Mouse (Mus musculus) bone marrow, adult 2 months (tissue): ENCODE data around the gene Osbpl9.

Source experiments
- CTCF ChIP-seq: fragments of 200-500 bp; IDR thresholded peaks from 2 replicates; pipeline ENCODE4 v1.5.1; 2011; ENCODE audit warnings: low read length, control low read depth; ENCODE audit not compliant: control insufficient read depth, insufficient read depth
- POLR2A ChIP-seq: fragments of 200-500 bp; IDR thresholded peaks from 2 replicates; pipeline ENCODE4 v1.6.1; 2011; ENCODE audit warnings: low read depth, mild to moderate bottlenecking, control low read depth, low read length, borderline replicate concordance; ENCODE audit not compliant: control insufficient read depth

DNA sequence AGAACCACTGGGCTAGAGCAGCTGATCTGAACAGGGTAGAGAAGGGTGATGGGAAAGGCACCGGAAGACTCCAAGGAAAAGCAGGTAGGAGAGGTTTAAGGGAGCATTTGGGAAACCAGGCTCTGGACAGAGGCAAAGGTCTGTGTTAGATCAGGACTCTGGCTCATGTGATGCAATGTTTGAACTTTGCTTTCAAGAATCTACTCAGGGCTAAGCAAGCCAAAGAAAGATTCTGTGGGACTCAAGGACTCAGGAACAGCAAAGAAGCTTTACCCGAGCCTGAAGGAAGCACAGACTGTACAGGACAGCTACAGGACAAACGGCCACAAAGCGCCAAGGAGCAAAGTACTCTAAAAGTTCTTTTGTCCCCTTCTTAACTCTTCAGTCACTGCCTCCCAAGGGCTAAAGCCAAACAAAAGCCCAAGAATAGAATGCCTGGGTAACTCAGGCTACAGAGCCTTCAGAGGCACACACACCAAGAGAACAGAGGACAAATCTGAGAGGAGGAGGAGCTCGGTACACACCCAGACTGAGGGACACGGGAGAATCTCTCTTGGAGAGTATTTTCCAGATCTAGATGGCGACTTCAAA lies 89.1 kb downstream of the Osbpl9 start:
- TF ChIP-seq CTCF: no peak
- TF ChIP-seq POLR2A: no peak
